Comparison of ENCODE assay signal across 26 mouse cellular contexts in the genomic region with DNA sequence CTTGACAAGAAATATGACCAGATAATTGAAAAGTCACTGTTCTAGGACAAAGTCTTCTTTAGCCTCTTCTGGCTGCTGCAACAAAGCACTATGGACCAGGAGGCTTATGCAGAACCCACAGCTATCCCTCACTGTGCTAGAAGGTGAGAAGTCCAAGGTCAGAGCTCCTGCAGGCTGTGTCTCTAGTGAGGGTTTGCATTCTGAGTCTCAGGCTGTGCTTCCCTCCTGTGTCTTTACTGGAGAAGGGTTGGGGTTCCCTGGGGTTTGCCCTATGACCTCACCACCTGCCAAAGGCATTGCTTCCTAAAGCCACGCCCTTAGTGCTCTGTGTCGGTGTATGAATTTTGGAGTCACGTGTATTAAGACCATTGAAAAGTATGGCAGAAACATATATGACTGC. TPM values are rescaled to one million over a fixed set of nuclear protein-coding genes. Genes with fewer than 3 reads are reported as not detected.
"Had no signal": no experiment of that assay in that cellular context is flagged by ENCODE, and none has a peak within 500 bp of the region (broad histone marks: within the 10 kb centered on the region; RNA-seq: fewer than 3 reads in every experiment).

No protein-coding gene starts in this region.

- H3K36me3 ChIP-seq: midbrain, embryonic 10.5 days; midbrain, embryonic 12.5 days; neural tube, embryonic 12.5 days had no signal

- H3K9ac ChIP-seq: lung, embryonic 14.5 days; midbrain, embryonic 12.5 days; neural tube, embryonic 12.5 days had no signal

- H3K27ac ChIP-seq: midbrain, embryonic 10.5 days; midbrain, embryonic 12.5 days; neural tube, embryonic 12.5 days had no signal

- H3K4me3 ChIP-seq: midbrain, embryonic 10.5 days; midbrain, embryonic 12.5 days; neural tube, embryonic 12.5 days had no signal

- H3K4me1 ChIP-seq: neural tube, embryonic 12.5 days had no signal

- H3K27me3 ChIP-seq: midbrain, embryonic 12.5 days; neural tube, embryonic 12.5 days had no signal

- DNase-seq: lung, adult 18-20 months; lung, embryonic 14.5 days; lung, postnatal 10 days; lung, postnatal 4 days; midbrain, embryonic 14.5 days; right cerebral cortex, adult 18-20 months; right cerebral cortex, postnatal 25 days; right cerebral cortex, postnatal 4 days; spleen, adult 18-20 months; thymus, adult 18-20 months; thymus, postnatal 14 days; thymus, postnatal 36 days had no signal

RNA-seq across cellular contexts. Expression of a gene that starts 3.4 kb away (rescaled TPM):
- total RNA-seq: megakaryocyte, adult 5-6 weeks; megakaryocyte-erythroid progenitor cell, adult 5-6 weeks; monocyte, adult 5-6 weeks; neutrophil, adult 5-6 weeks had no signal
- polyA plus RNA-seq: liver, embryonic 16.5 days; lung, embryonic 14.5 days; lung, embryonic 16.5 days; midbrain, embryonic 10.5 days; midbrain, embryonic 12.5 days; midbrain, embryonic 14.5 days; midbrain, embryonic 16.5 days; neural tube, embryonic 12.5 days; small intestine, adult 2 months; stomach, embryonic 14.5 days; stomach, embryonic 16.5 days; thymus, postnatal 0 days had no signal

RNA-seq across cellular contexts. Expression of a gene that starts 30.8 kb away (rescaled TPM):
- total RNA-seq: megakaryocyte, adult 5-6 weeks; monocyte, adult 5-6 weeks had no signal
- polyA plus RNA-seq: liver, embryonic 16.5 days; small intestine, adult 2 months had no signal
